Mouse (Mus musculus): Measurements from ENCODE around the gene Amigo1. TPM values are rescaled to one million over a fixed set of nuclear protein-coding genes. Genes with fewer than 3 reads are reported as not detected.

Gene Amigo1
- polyA plus RNA-seq, 1 experiment from 2014 or later, result 4.1 TPM

- H3K4me3 ChIP-seq, result no peak overlapping the region
- WGBS, result 90% methylated on average over 8 of the region's 8 CpGs
- H3K36me3 ChIP-seq, result peaks cover 68% of the 10 kb centered on the region
- DNase-seq (ENCODE audit: low spot score), result no peak
- no peaks in the 10 kb centered on the region for H3K9me3 ChIP-seq (replicated peaks)
- peak overlapping the region; percentile 2; the same call in 1 of the 2 replicates for H3K27ac ChIP-seq (replicated peaks)
- no peaks in the 10 kb centered on the region for H3K27me3 ChIP-seq (ENCODE audit: low read depth, poor library complexity, severe bottlenecking)
- peaks cover 45% of the 10 kb centered on the region for H3K4me1 ChIP-seq
Measured at GRCm38 (mm10) chr3:108205601-108206000, 19.5 kb downstream of the Amigo1 start.

- Histone ChIP-seq H3K27ac (replicated peaks) (no peak overlapping the region), H3K9me3 (replicated peaks) (no peaks in the 10 kb centered on the region), H3K4me1 (peaks cover 39% of the 10 kb centered on the region), H3K27me3 (ENCODE audit: low read depth, poor library complexity, severe bottlenecking) (no peaks in the 10 kb centered on the region), H3K36me3 (peaks cover 65% of the 10 kb centered on the region), H3K4me3 (no peak overlapping the region)
- WGBS, result 96% methylated on average over 15 of the region's 15 CpGs
- DNase-seq (ENCODE audit: low spot score), result no peak
Measured at GRCm38 (mm10) chr3:108206731-108207375, 20.7 kb downstream of the Amigo1 start.

DNA sequence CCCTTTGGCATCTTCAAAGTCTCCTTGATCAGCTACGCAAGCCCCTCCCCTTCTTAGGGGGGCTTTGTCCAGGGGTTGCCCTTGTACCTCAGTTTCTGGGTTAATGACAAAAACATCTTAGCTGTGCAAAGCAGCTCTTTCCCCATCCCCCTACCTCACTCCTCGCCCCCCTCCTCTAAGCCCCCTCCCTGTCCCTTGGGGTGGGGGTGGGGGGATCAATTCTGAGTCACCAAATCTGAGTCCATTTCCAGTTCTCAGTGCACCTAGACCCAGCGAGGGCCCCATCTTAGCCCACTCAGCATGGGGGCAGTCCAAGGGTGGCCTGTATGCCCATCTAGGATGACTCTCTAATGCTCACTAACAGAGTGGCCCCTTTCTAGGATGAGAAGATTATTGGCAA is 22.9 kb downstream of the Amigo1 start:
- H3K27ac ChIP-seq (replicated peaks), result peak overlapping the region; percentile 100
- 65% methylated on average over 3 of the region's 3 CpGs for WGBS
- no peaks in the 10 kb centered on the region for H3K9me3 ChIP-seq (replicated peaks)
- peak overlapping the region; percentile 79 for H3K4me3 ChIP-seq
- DNase-seq (ENCODE audit: low spot score), result no peak
- H3K4me1 ChIP-seq, result peaks cover 27% of the 10 kb centered on the region
- no peaks in the 10 kb centered on the region for H3K27me3 ChIP-seq (ENCODE audit: low read depth, poor library complexity, severe bottlenecking)
- peaks cover 44% of the 10 kb centered on the region for H3K36me3 ChIP-seq

- WGBS, result 10% methylated on average over 8 of the region's 8 CpGs
- Histone ChIP-seq H3K27me3 (ENCODE audit: low read depth, poor library complexity, severe bottlenecking) (no peaks in the 10 kb centered on the region), H3K36me3 (peaks cover 40% of the 10 kb centered on the region), H3K4me1 (peaks cover 27% of the 10 kb centered on the region), H3K4me3 (peak overlapping the region; percentile 79), H3K27ac (replicated peaks) (peak overlapping the region; percentile 100), H3K9me3 (replicated peaks) (no peaks in the 10 kb centered on the region)
- DNase-seq (ENCODE audit: low spot score), result peak; percentile 30
Measured at GRCm38 (mm10) chr3:108209536-108209935, 23.4 kb downstream of the Amigo1 start.

GRCm38 (mm10) chr3:108209946-108210770 is 24.0 kb downstream of the Amigo1 start:
- 1% methylated on average over 72 of the region's 72 CpGs for WGBS
- H3K27me3 ChIP-seq (ENCODE audit: low read depth, poor library complexity, severe bottlenecking), result no peaks in the 10 kb centered on the region
- no peaks in the 10 kb centered on the region for H3K9me3 ChIP-seq (replicated peaks)
- H3K36me3 ChIP-seq, result peaks cover 33% of the 10 kb centered on the region
- H3K4me1 ChIP-seq, result peaks cover 27% of the 10 kb centered on the region
- peak overlapping the region; percentile 100 for H3K27ac ChIP-seq (replicated peaks)
- peak; percentile 98 for DNase-seq (ENCODE audit: low spot score)
- H3K4me3 ChIP-seq, result peak overlapping the region; percentile 79

GRCm38 (mm10) chr3:108210771-108211139 is 24.6 kb downstream of the Amigo1 start, which contains the start of gene Atxn7l2:
Gene Atxn7l2, minus strand, starts transcription at chr3:108210934.
- H3K9me3 ChIP-seq (replicated peaks), result no peaks in the 10 kb centered on the region
- DNase-seq (ENCODE audit: low spot score), result no peak
- peak within 1 kb of the TSS; percentile 79 for H3K4me3 ChIP-seq
- H3K36me3 ChIP-seq, result peaks cover 27% of the 10 kb centered on the region
- 1% methylated on average over 14 of the region's 14 CpGs for WGBS
- H3K27ac ChIP-seq (replicated peaks), result peak within 1 kb of the TSS; percentile 100
- H3K4me1 ChIP-seq, result peaks cover 27% of the 10 kb centered on the region
- H3K27me3 ChIP-seq (ENCODE audit: low read depth, poor library complexity, severe bottlenecking), result no peaks in the 10 kb centered on the region

DNA sequence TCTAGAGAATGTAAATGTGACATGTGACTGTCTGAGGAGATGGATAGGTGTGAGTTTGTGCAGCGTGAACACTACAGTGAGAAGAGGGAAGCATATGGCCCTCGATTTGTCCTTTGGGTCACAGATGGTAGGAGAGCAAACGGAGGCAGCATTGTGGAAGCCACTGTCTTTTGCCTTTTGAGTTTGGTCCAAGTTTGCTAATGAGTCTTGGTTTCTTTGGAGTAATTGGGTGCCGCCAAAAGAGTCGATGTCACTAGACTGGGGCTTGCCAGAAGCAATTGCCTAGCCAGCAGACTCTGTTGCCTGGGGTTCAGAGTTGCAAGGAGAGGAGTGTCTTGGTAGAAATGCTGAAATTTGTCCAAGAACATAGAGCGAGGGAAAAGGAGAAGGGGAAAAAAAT is 25.7 kb downstream of the Amigo1 start:
- no peak for DNase-seq (ENCODE audit: low spot score)
- H3K27ac ChIP-seq (replicated peaks), result no peak overlapping the region
- 94% methylated on average over 6 of the region's 6 CpGs for WGBS
- peaks cover 17% of the 10 kb centered on the region for H3K36me3 ChIP-seq
- H3K27me3 ChIP-seq (ENCODE audit: low read depth, poor library complexity, severe bottlenecking), result no peaks in the 10 kb centered on the region
- H3K9me3 ChIP-seq (replicated peaks), result no peaks in the 10 kb centered on the region
- peak overlapping the region; percentile 79 for H3K4me3 ChIP-seq
- peaks cover 25% of the 10 kb centered on the region for H3K4me1 ChIP-seq

- 83% methylated on average over 8 of the region's 8 CpGs for WGBS
- H3K27me3 ChIP-seq (ENCODE audit: low read depth, poor library complexity, severe bottlenecking), result no peaks in the 10 kb centered on the region
- no peak overlapping the region for H3K27ac ChIP-seq (replicated peaks)
- H3K4me1 ChIP-seq, result peaks cover 24% of the 10 kb centered on the region
- H3K36me3 ChIP-seq, result peaks cover 11% of the 10 kb centered on the region
- no peak for DNase-seq (ENCODE audit: low spot score)
- no peaks in the 10 kb centered on the region for H3K9me3 ChIP-seq (replicated peaks)
- H3K4me3 ChIP-seq, result no peak overlapping the region
Measured at GRCm38 (mm10) chr3:108212406-108212805, 26.3 kb downstream of the Amigo1 start.

DNA sequence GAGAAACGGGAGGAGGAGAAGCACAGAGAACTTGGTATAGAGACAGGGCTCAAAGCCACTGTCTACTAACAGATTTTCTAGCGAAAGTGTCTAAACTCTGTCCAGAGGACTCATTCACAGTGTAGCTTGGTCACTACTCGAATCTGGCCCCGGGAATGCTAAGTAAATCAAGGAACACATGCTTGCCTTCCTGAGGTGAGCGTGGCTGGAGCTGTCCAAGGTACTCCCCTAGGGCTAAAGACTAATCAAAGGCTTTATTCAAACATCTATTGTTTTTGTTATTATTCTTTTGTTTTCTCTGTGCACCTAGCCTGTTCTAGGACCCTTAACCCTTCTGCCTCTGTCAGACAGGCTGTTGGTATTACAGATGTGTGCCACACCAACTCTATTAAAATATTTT is 28.6 kb downstream of the Amigo1 start:
- 23% methylated on average over 5 of the region's 5 CpGs for WGBS
- Histone ChIP-seq H3K4me1 (peaks cover 7% of the 10 kb centered on the region), H3K36me3 (no peaks in the 10 kb centered on the region), H3K9me3 (replicated peaks) (no peaks in the 10 kb centered on the region), H3K4me3 (no peak overlapping the region), H3K27ac (replicated peaks) (no peak overlapping the region), H3K27me3 (ENCODE audit: low read depth, poor library complexity, severe bottlenecking) (no peaks in the 10 kb centered on the region)
- no peak for DNase-seq (ENCODE audit: low spot score)

GRCm38 (mm10) chr3:108220661-108221060 is 34.5 kb downstream of the Amigo1 start:
- Histone ChIP-seq H3K9me3 (replicated peaks) (no peaks in the 10 kb centered on the region), H3K27me3 (ENCODE audit: low read depth, poor library complexity, severe bottlenecking) (peaks cover 46% of the 10 kb centered on the region), H3K4me3 (no peak overlapping the region), H3K27ac (replicated peaks) (no peak overlapping the region), H3K4me1 (peaks cover 2% of the 10 kb centered on the region), H3K36me3 (no peaks in the 10 kb centered on the region)
- DNase-seq (ENCODE audit: low spot score), result no peak
- 85% methylated on average over 3 of the region's 3 CpGs for WGBS

- peak; percentile 51 for DNase-seq (ENCODE audit: low spot score)
- no peaks in the 10 kb centered on the region for H3K36me3 ChIP-seq
- H3K9me3 ChIP-seq (replicated peaks), result no peaks in the 10 kb centered on the region
- 3% methylated on average over 66 of the region's 67 CpGs for WGBS
- peaks cover 19% of the 10 kb centered on the region for H3K4me1 ChIP-seq
- peak overlapping the region; percentile 60 for H3K4me3 ChIP-seq
- H3K27ac ChIP-seq (replicated peaks), result peak overlapping the region; percentile 65
- H3K27me3 ChIP-seq (ENCODE audit: low read depth, poor library complexity, severe bottlenecking), result peaks cover 72% of the 10 kb centered on the region
Measured at GRCm38 (mm10) chr3:108225711-108226557, 39.8 kb downstream of the Amigo1 start.

DNA sequence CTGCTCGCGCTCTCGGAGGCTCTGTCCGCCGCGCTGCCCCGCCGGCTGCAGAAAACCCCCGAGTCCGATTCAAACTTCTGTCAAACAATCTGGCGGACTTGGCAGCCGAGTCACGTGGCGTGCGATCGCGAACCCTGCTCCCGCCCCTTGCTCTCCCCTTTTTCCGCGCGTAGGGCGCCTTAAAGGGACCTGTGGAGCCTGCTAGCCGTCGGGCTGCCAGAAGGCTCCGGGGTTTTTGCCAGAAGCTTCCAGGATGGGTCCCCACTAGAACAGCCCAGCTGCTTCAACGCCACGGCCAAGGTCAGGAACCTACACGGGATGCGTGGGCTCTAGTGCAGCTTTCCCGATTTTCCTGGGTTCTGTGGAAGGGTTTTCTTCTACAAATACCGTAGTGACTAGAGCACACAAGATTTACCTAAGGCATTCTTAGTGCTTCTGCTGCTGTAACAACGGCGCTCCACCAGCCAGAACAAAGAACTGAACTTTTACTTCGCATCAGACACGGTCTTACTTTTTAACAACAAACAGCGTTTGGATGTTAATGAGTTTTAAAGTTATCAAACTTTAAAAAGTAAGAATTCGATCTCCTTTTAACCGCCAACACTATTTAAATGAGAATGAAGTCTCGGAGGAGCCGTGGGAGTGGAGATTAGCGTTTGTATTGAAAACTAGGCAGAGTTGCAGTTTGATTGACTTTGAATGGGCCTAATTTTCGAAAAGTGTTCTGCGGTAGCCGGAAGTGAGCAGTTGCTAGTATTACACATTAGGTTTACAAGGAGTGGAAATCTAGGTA is 40.6 kb downstream of the Amigo1 start, which contains the start of gene Sypl2:
Gene Sypl2, minus strand, starts transcription at position 91 of the 793 bp plus-strand sequence.
- peak; percentile 70 for DNase-seq (ENCODE audit: low spot score)
- Histone ChIP-seq H3K4me1 (peaks cover 19% of the 10 kb centered on the region), H3K27me3 (ENCODE audit: low read depth, poor library complexity, severe bottlenecking) (peaks cover 65% of the 10 kb centered on the region), H3K9me3 (replicated peaks) (no peaks in the 10 kb centered on the region), H3K36me3 (no peaks in the 10 kb centered on the region), H3K4me3 (peak within 1 kb of the TSS; percentile 60), H3K27ac (replicated peaks) (peak within 1 kb of the TSS; percentile 65)
- 3% methylated on average over 44 of the region's 44 CpGs for WGBS
